Mouse (Mus musculus): ENCODE data around the gene Adamts7. TPM values are rescaled to one million over a fixed set of nuclear protein-coding genes. Genes with fewer than 3 reads are reported as not detected.

Adamts7 gene
- polyA plus RNA-seq (2016; fragmentation: Nextera tagmentation; extraction: Ambion mirVana), result 7.9 and 8.0 TPM in 2 replicates

DNA sequence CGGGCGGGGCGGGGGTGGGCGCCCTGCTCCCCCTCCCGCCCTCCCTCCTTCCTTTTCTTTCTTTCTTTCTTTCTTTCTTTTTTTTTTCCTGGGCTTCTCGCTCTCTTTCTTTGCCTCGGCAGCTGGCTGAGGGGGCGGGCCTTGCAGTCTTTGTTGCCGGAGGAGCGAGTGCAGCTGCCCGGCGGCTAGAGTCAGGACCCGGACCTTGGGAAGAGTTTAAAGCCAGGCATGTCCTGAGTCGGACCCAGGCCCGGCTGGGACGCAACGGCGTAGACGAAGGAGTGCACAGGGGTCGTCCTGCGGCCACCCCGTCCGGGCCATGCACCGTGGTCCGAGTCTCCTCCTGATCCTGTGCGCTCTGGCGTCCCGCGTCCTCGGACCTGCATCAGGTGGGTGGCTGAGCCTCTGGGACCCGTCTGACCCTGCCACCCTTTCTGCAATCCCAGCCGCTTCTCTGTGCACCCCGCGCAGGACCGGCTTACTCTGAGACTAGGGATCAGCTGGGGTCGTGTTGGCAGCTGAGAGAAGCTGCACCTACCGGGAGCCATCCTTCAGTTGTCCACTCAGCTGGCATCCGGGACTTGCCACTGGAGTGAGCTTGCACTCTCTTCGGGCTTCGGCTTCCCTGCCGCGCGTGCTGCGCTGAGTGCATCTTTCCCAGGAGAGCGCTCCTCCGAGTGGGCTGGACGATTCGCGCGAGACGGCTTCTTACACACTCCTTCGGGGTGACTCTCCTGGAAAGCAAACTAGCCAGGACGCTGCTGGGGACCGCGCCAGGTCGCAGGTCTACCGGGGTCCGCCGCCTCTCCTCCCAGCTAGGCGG lies at the start of gene Adamts7:
Adamts7 (plus strand) TSS at position 144 of the 823 bp plus-strand sequence.
- H3K9ac ChIP-seq, result peak within 1 kb of the TSS; percentile 76
- peaks cover 16% of the 10 kb centered on the region; the same call in 1 of the 2 replicates for H3K4me1 ChIP-seq (replicated peaks)
- peaks cover 5% of the 10 kb centered on the region; the same call in 1 of the 2 replicates for H3K27me3 ChIP-seq (replicated peaks)
- H3K9me3 ChIP-seq (replicated peaks), result peaks cover 3% of the 10 kb centered on the region
- H3K4me2 ChIP-seq, result peak within 1 kb of the TSS; percentile 95
- ATAC-seq (ENCODE audit: insufficient number of reproducible peaks, low FRiP score), result peak; percentile 51
- peak within 1 kb of the TSS; percentile 70 for H3K4me3 ChIP-seq
- H3K36me3 ChIP-seq, result no peaks in the 10 kb centered on the region
- WGBS, result under 1% methylated on average over 56 of the region's 60 CpGs
- no peak within 1 kb of the TSS for H3K27ac ChIP-seq (ENCODE audit: poor library complexity, severe bottlenecking)

DNA sequence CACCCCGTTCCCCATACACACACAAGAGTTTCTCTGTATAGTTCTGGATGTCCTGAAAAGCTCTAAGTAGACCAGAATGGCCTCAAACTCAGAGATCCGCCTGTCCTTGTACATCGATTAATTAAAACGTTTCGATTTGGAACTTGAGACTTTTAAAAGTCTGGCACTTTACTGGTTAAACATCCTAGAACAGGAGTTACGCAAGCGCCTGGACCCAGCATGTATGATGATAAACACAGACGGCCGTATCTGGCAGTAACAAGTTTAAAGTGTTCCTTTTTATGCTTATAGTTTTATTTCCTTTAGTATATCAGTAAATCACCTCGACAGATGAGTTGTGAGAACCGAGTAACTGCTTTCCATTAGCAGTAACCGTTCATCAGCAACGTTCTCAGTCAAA lies 49.7 kb upstream of the Adamts7 start:
- H3K4me2 ChIP-seq, result peak overlapping the region; percentile 99
- no peaks in the 10 kb centered on the region for H3K27me3 ChIP-seq (replicated peaks)
- no peaks in the 10 kb centered on the region for H3K9me3 ChIP-seq (replicated peaks)
- WGBS, result under 1% methylated on average over 13 of the region's 13 CpGs
- peaks cover 13% of the 10 kb centered on the region for H3K36me3 ChIP-seq
- peak overlapping the region; percentile 90 for H3K4me3 ChIP-seq
- peak overlapping the region; percentile 97 for H3K9ac ChIP-seq
- peak overlapping the region; percentile 98 for H3K27ac ChIP-seq (ENCODE audit: poor library complexity, severe bottlenecking)
- H3K4me1 ChIP-seq (replicated peaks), result peaks cover 11% of the 10 kb centered on the region
- ATAC-seq (ENCODE audit: insufficient number of reproducible peaks, low FRiP score), result no peak

DNA sequence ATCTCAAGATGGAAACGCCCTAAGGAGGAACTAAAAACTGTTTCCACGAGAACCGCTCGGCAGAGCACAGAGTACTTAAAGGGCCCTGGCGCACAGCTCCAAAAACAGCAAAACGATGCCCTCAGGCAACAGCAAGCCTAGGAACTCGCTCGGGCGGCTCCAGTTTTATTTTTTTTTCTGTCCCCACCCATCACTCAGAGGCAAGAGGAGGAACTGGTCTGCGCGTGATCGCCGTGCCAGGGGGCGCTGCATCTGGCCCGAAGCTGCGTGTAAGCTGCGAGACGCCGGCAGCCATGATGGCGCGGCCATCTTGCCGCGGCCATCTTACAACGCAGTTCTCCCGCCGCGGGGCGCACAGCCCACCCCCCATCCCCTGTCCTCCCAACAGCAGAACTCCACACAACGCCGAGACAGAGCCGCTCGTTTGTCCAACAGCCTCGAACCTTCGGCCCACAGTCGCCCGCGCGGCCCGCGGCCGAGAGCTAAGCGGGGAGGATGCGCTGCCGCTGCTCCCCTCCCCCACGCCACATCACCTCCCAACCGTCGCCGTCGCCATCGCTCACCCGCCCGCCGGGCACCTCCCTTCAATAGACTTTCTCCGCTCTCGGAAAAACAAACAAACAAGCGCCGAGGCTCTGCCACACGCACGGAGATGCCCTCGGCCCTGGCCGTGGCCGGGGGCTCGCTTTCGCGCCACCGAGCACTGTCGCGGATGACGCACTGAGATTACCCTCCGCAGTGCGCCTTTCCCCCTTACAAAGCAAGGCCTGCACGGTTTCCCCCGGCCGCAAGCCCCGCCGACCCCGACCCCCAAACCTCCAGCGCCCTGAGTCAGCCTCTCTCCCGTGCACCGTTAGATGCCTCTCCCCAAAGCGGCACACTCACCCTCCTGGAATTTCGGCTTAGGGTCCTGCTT lies 49.0 kb upstream of the Adamts7 start:
- H3K27ac ChIP-seq (ENCODE audit: poor library complexity, severe bottlenecking), result peak overlapping the region; percentile 98
- H3K36me3 ChIP-seq, result peaks cover 7% of the 10 kb centered on the region; the same call in 1 of the 2 replicates
- H3K27me3 ChIP-seq (replicated peaks), result no peaks in the 10 kb centered on the region
- peak overlapping the region; percentile 90 for H3K4me3 ChIP-seq
- peak; percentile 82 for ATAC-seq (ENCODE audit: insufficient number of reproducible peaks, low FRiP score)
- WGBS, result under 1% methylated on average over 82 of the region's 82 CpGs
- no peaks in the 10 kb centered on the region for H3K9me3 ChIP-seq (replicated peaks)
- peaks cover 11% of the 10 kb centered on the region for H3K4me1 ChIP-seq (replicated peaks)
- peak overlapping the region; percentile 99 for H3K4me2 ChIP-seq
- peak overlapping the region; percentile 97 for H3K9ac ChIP-seq

DNA sequence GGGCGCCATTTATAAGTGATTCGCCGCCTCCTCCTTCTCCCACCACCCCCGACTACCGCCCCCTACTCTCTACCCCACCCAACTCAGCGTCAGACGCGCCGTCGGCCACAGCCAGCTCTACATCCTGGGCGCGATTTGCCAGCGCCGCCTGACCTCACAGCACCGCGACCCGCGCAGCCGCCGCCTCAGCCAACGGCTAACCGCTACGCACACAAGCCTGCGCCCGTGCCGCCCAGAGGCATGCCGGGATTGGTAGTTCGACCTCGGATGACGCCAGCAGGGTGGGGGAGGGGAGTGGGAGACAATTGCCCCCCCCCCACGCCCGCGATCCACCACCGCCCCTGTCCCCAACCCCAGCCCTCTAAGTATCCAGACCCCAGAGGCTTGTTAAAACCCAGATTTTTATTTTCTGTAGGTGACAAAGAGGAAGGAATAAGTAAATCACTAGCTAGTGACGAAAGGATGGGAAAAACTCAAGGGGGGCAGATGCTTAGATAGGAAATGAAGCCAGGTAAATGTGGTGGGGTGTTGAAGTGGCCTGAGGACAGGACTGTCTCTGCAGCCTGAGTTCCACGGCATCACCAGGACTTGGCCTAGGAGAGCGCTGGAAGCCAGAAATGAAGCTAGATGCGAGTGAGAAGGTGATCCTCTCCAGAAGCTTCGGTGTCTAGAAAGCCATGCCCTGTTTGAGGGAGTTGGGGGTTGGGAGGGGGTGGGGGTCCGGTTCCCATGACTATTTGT lies 48.1 kb upstream of the Adamts7 start, which contains the start of gene Morf4l1:
Morf4l1 (minus strand) TSS at position 208 of the 741 bp plus-strand sequence.
- Histone ChIP-seq H3K4me2 (peak within 1 kb of the TSS; percentile 99), H3K4me1 (replicated peaks) (peaks cover 7% of the 10 kb centered on the region), H3K9ac (peak within 1 kb of the TSS; percentile 97), H3K9me3 (replicated peaks) (no peaks in the 10 kb centered on the region), H3K36me3 (no peaks in the 10 kb centered on the region), H3K27me3 (replicated peaks) (no peaks in the 10 kb centered on the region), H3K27ac (ENCODE audit: poor library complexity, severe bottlenecking) (peak within 1 kb of the TSS; percentile 98), H3K4me3 (peak within 1 kb of the TSS; percentile 90)
- WGBS, result 1% methylated on average over 39 of the region's 40 CpGs
- ATAC-seq (ENCODE audit: insufficient number of reproducible peaks, low FRiP score), result peak; percentile 97

DNA sequence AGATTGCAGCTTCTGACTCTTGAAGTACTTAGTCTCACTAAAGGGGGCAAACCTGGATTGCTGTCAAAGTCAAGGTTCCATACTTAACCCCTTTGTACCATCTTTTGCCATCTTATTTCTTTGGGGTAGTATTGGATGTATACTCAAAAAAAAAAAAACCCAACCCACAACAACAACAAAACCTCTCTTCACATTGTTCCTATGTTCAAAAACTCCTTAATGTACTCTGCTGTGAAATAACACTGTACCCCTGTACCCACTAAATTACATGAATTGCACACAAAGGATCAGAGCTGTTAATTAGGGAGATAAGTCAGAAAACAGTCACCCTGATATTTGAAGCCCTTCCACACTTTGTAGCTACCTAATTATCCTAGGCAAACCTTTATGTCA lies 47.6 kb upstream of the Adamts7 start:
- no peak overlapping the region for H3K9ac ChIP-seq
- H3K27ac ChIP-seq (ENCODE audit: poor library complexity, severe bottlenecking), result no peak overlapping the region
- peak overlapping the region; percentile 79 for H3K4me2 ChIP-seq

DNA sequence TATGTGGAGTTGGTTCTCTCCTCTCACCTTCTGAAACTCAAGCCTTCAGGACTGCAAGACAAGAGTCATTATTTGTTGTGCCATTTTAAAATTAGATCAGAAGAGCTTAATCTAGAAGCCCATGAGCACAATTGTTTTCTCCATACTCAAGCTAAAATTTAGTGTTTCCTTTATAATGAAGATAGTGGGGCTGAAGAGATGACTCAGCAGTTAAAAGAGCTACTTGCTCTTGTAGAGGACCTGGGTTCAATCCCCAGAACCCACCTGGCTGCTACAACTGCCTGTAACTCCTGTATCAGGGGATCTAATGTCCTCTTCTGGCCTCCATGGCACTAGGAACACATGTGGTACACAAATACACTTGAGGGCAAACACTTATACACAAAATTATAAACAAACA lies 45.6 kb upstream of the Adamts7 start:
- Histone ChIP-seq H3K4me3 (no peak overlapping the region), H3K9ac (no peak overlapping the region), H3K9me3 (replicated peaks) (no peaks in the 10 kb centered on the region), H3K27me3 (replicated peaks) (no peaks in the 10 kb centered on the region), H3K4me2 (no peak overlapping the region), H3K27ac (ENCODE audit: poor library complexity, severe bottlenecking) (no peak overlapping the region), H3K4me1 (replicated peaks) (peaks cover 7% of the 10 kb centered on the region), H3K36me3 (no peaks in the 10 kb centered on the region)
- no peak for ATAC-seq (ENCODE audit: insufficient number of reproducible peaks, low FRiP score)

More for the DNA sequence above, 47.6 kb upstream of the Adamts7 start:
- H3K4me3 ChIP-seq, result peak overlapping the region; percentile 90
- H3K4me1 ChIP-seq (replicated peaks), result peaks cover 7% of the 10 kb centered on the region
- no peak for ATAC-seq (ENCODE audit: insufficient number of reproducible peaks, low FRiP score)
- no peaks in the 10 kb centered on the region for H3K27me3 ChIP-seq (replicated peaks)
- H3K9me3 ChIP-seq (replicated peaks), result no peaks in the 10 kb centered on the region
- H3K36me3 ChIP-seq, result no peaks in the 10 kb centered on the region

DNA sequence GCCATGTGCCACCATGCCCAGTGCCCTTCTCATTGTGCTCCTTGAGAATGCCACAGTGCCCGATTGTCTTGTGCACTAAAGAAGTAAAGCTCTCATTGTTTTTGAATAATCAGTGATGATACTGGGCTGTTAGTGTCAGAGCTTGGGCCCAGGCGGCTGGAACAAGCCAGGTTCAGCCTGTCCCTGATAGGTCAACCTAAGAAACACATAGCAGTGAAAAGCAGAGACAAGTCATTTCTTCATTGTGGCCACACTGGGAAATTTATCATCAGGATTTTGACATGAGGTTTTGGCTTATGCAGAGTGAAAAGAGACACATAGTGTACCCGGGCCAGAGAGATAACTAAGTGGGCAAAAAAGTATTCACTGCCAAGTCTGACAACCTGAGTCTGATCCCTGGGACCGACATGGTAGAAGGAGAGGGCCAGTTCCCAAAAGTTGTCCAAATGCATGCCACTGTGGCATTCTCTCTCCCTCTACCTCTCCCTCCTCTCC lies 40.6 kb upstream of the Adamts7 start:
- no peak overlapping the region for H3K4me2 ChIP-seq
- no peaks in the 10 kb centered on the region for H3K9me3 ChIP-seq (replicated peaks)
- no peak overlapping the region for H3K9ac ChIP-seq
- H3K4me1 ChIP-seq (replicated peaks), result peaks cover 13% of the 10 kb centered on the region
- no peak overlapping the region for H3K4me3 ChIP-seq
- H3K27me3 ChIP-seq (replicated peaks), result no peaks in the 10 kb centered on the region
- ATAC-seq (ENCODE audit: insufficient number of reproducible peaks, low FRiP score), result no peak
- 71% methylated on average over 4 of the region's 4 CpGs for WGBS
- H3K27ac ChIP-seq (ENCODE audit: poor library complexity, severe bottlenecking), result no peak overlapping the region
- H3K36me3 ChIP-seq, result no peaks in the 10 kb centered on the region

DNA sequence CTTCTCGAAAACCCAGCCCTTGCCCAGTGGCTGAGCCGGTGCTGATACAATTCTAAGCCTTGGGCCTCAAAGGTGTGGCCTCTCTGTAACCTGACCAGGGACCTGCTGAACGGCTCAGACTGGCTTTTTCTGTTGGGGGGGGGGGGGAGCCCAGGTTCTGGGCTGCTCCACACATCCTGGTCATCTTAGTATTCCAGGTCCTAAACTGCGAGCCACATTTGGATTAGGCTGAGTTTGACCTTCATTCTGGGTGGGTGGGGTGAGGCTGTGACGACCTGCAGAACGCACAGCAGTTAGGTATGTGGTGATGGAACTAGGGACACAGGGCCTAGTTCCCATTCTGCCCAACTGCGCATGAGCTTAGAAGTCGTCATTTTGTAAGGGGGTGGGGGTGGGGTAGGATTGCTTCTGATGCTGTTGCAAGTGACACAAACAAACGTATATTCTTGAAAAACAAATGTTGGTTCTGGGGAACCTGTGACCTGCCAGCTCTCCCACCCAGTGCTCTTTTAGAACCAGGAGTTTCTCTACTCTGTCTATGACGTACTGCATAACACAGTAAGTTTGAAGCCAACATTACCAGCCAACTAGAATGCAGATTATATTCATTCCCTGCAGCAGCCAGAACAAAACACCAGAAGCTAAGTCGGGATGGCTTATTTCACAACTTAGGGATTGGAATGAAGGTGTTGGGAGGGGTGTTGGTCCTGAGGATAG lies 38.6 kb upstream of the Adamts7 start:
- Histone ChIP-seq H3K27ac (ENCODE audit: poor library complexity, severe bottlenecking) (no peak overlapping the region), H3K4me2 (peak overlapping the region; percentile 35; the same call in 1 of the 2 replicates), H3K4me3 (no peak overlapping the region), H3K9ac (no peak overlapping the region), H3K36me3 (no peaks in the 10 kb centered on the region), H3K27me3 (replicated peaks) (no peaks in the 10 kb centered on the region), H3K9me3 (replicated peaks) (no peaks in the 10 kb centered on the region), H3K4me1 (replicated peaks) (peaks cover 13% of the 10 kb centered on the region)
- 0 out of 2 replicates have a peak, but pooled peaks have one; percentile 15 for ATAC-seq (ENCODE audit: insufficient number of reproducible peaks, low FRiP score)
- WGBS, result 44% methylated on average over 11 of the region's 11 CpGs

DNA sequence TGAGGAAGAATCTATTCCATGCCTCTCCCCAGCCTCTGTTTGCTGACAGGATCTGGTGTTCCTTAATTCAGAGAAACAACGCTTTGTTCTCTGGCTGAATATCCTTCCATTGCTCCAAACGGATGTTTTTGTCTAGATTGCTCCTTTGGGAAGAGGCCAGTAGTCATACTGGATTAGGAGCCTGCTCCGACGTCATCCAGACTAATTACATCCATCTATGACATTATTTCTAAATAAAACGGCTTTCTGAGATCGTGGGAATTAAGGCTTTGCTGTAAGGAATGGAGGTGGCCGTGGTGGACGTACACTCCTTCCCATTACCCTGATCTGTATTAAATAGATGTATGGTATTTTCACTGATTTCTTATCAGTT lies 38.0 kb upstream of the Adamts7 start:
- no peak overlapping the region for H3K4me3 ChIP-seq
- H3K9ac ChIP-seq, result no peak overlapping the region
- H3K27ac ChIP-seq (ENCODE audit: poor library complexity, severe bottlenecking), result no peak overlapping the region
- no peaks in the 10 kb centered on the region for H3K27me3 ChIP-seq (replicated peaks)
- H3K36me3 ChIP-seq, result no peaks in the 10 kb centered on the region
- H3K4me2 ChIP-seq, result peak overlapping the region; percentile 35
- 42% methylated on average over 8 of the region's 8 CpGs for WGBS
- 0 out of 2 replicates have a peak, but pooled peaks have one; percentile 27 for ATAC-seq (ENCODE audit: insufficient number of reproducible peaks, low FRiP score)
- no peaks in the 10 kb centered on the region for H3K9me3 ChIP-seq (replicated peaks)
- H3K4me1 ChIP-seq (replicated peaks), result peaks cover 13% of the 10 kb centered on the region
